In genomic region chr5:30774601-30775371, GRCm38 (mm10) we compare ENCODE assay signal across 9 mouse cellular contexts. TPM values are rescaled to one million over a fixed set of nuclear protein-coding genes. Genes with fewer than 3 reads are reported as not detected.
DNase-seq lines count a peak whose midpoint lies in the region; ATAC-seq and TF ChIP-seq lines count a peak whose summit lies in the region.
"Had no signal": no experiment of that assay in that cellular context is flagged by ENCODE, and none has a peak within 500 bp of the region (broad histone marks: within the 10 kb centered on the region; RNA-seq: fewer than 3 reads in every experiment).

No protein-coding gene starts in this region.

- peak overlapping the region; percentile 79 for H3K4me2 ChIP-seq in heart, embryonic 15.5 days
- H3K4me2 ChIP-seq in liver, embryonic 13.5 days: peak overlapping the region; percentile 52
- H3K4me2 ChIP-seq in stomach, postnatal 0 days (replicated peaks; ENCODE audit: low read depth): peak overlapping the region; percentile 45

- H3K4me3 ChIP-seq in brown adipose tissue, adult 24 weeks (ENCODE audit: insufficient read depth, low read depth, low read length): peak overlapping the region; percentile 15; the same call in 1 of the 2 replicates
- peak overlapping the region; percentile 45 for H3K4me3 ChIP-seq in forebrain, embryonic 10.5 days
- peak overlapping the region; percentile 45 for H3K4me3 ChIP-seq in heart, embryonic 15.5 days
- peak overlapping the region; percentile 27; the same call in 1 of the 2 replicates for H3K4me3 ChIP-seq in liver, embryonic 13.5 days (replicated peaks)
- H3K4me3 ChIP-seq in stomach, postnatal 0 days (ENCODE audit: low read depth, low read length): 0 out of 2 replicates have a peak overlapping the region, but pooled peaks have one; percentile 12
- H3K4me3 ChIP-seq: erythroblast, embryonic 14.5 days had no signal

- peak; percentile 53 for ATAC-seq in CD4-positive, CD25-positive, alpha-beta regulatory T cell, adult 4 months
- 0 out of 2 replicates have a peak, but pooled peaks have one; percentile 33 for ATAC-seq in heart, embryonic 15.5 days (replicated peaks; ENCODE audit: insufficient number of reproducible peaks, insufficient read depth, low FRiP score, low read depth)
- no peak for ATAC-seq in liver, embryonic 13.5 days (ENCODE audit: low read depth)
- peak; percentile 84 for ATAC-seq in stomach, postnatal 0 days (ENCODE audit: low FRiP score, low TSS enrichment)

- peaks cover 15% of the 10 kb centered on the region for H3K27me3 ChIP-seq in forebrain, embryonic 10.5 days (ENCODE audit: poor library complexity, severe bottlenecking)
- peaks cover 14% of the 10 kb centered on the region for H3K27me3 ChIP-seq in heart, embryonic 15.5 days
- peaks cover 6% of the 10 kb centered on the region for H3K27me3 ChIP-seq in liver, embryonic 13.5 days
- H3K27me3 ChIP-seq in stomach, postnatal 0 days (ENCODE audit: control insufficient read depth, insufficient read depth, low read length): no peaks in the 10 kb centered on the region

- no peak for TF ChIP-seq EP300 in stomach, postnatal 0 days (optimal IDR thresholded peaks at IDR 0.05)

- no peak overlapping the region for H3K27ac ChIP-seq in brown adipose tissue, adult 24 weeks (replicated peaks; ENCODE audit: low read depth, low read length)
- peak overlapping the region; percentile 76 for H3K27ac ChIP-seq in forebrain, embryonic 10.5 days
- H3K27ac ChIP-seq in heart, embryonic 15.5 days: no peak overlapping the region
- no peak overlapping the region for H3K27ac ChIP-seq in liver, embryonic 13.5 days
- no peak overlapping the region for H3K27ac ChIP-seq in stomach, postnatal 0 days (replicated peaks)

- H3K4me1 ChIP-seq in brown adipose tissue, adult 24 weeks (ENCODE audit: control insufficient read depth, insufficient read depth, insufficient read length, low read length): no peaks in the 10 kb centered on the region
- peaks cover 19% of the 10 kb centered on the region for H3K4me1 ChIP-seq in forebrain, embryonic 10.5 days
- 0 out of 2 replicates have a peak, but pooled peaks cover 6% of the 10 kb centered on the region for H3K4me1 ChIP-seq in heart, embryonic 15.5 days (replicated peaks)
- H3K4me1 ChIP-seq in liver, embryonic 13.5 days (replicated peaks): no peaks in the 10 kb centered on the region
- no peaks in the 10 kb centered on the region for H3K4me1 ChIP-seq in stomach, postnatal 0 days (replicated peaks; ENCODE audit: control insufficient read depth, insufficient read depth)

- WGBS in forebrain, embryonic 10.5 days: 13% methylated on average over 20 of the region's 20 CpGs
- 9% methylated on average over 20 of the region's 20 CpGs for WGBS in heart, embryonic 15.5 days
- 10% methylated on average over 20 of the region's 20 CpGs for WGBS in liver, embryonic 13.5 days (ENCODE audit: insufficient replicate concordance)
- WGBS in stomach, postnatal 0 days: 9% methylated on average over 20 of the region's 20 CpGs

- DNase-seq in forebrain, embryonic 10.5 days (ENCODE audit: extremely low spot score, low spot score): peak; percentile 79
- peak; percentile 93 to 97 for DNase-seq in kidney, postnatal 25 days
- DNase-seq in liver, embryonic 13.5 days: peak; percentile 26
- DNase-seq in neural tube, embryonic 10.5 days (ENCODE audit: extremely low spot score, low spot score): peak; percentile 78
- DNase-seq in stomach, postnatal 0 days (ENCODE audit: low spot score): peak; percentile 92

- peak; percentile 96 for TF ChIP-seq CTCF in stomach, postnatal 0 days (IDR thresholded peaks at IDR 0.05; ENCODE audit: low read depth)

- H3K9me3 ChIP-seq in forebrain, embryonic 10.5 days: no peaks in the 10 kb centered on the region
- H3K9me3 ChIP-seq in heart, embryonic 15.5 days (replicated peaks): no peaks in the 10 kb centered on the region
- H3K9me3 ChIP-seq in liver, embryonic 13.5 days (replicated peaks): no peaks in the 10 kb centered on the region
- no peaks in the 10 kb centered on the region for H3K9me3 ChIP-seq in stomach, postnatal 0 days (ENCODE audit: control insufficient read depth, low read length)

- peak overlapping the region; percentile 55 for H3K9ac ChIP-seq in heart, embryonic 15.5 days
- no peak overlapping the region for H3K9ac ChIP-seq in liver, embryonic 13.5 days
- H3K9ac ChIP-seq in stomach, postnatal 0 days (ENCODE audit: low read length): no peak overlapping the region

- H3K36me3 ChIP-seq in forebrain, embryonic 10.5 days (replicated peaks): peaks cover 37% of the 10 kb centered on the region
- no peaks in the 10 kb centered on the region for H3K36me3 ChIP-seq in heart, embryonic 15.5 days
- H3K36me3 ChIP-seq in liver, embryonic 13.5 days: no peaks in the 10 kb centered on the region
- H3K36me3 ChIP-seq in stomach, postnatal 0 days (ENCODE audit: control insufficient read depth, insufficient read depth, low read length): no peaks in the 10 kb centered on the region

RNA-seq across cellular contexts. Expression of gene Mapre3, which starts 39.7 kb away (rescaled TPM):
- 1 to 10 TPM; 3.0 to 4.1 TPM for polyA plus RNA-seq in CD4-positive, CD25-positive, alpha-beta regulatory T cell, adult 4 months (2017; shearing (Covaris generic))
- 35.6 and 69.3 TPM in 2 replicates for polyA plus RNA-seq in brown adipose tissue, adult 24 weeks (2012; ENCODE audit: insufficient read depth, insufficient read length, missing spikeins)
- 15.6 and 16.5 TPM in 2 replicates for polyA plus RNA-seq in forebrain, embryonic 10.5 days (2016; fragmentation: Nextera tagmentation; extraction: Ambion mirVana)
- 16.3 and 20.1 TPM in 2 replicates for polyA plus RNA-seq in heart, embryonic 15.5 days (2015; fragmentation: Nextera tagmentation; extraction: Ambion mirVana)
- polyA plus RNA-seq in liver, embryonic 13.5 days (2015; fragmentation: Nextera tagmentation; extraction: Ambion mirVana): 2.1 and 2.4 TPM in 2 replicates
- 14.1 and 15.5 TPM in 2 replicates for polyA plus RNA-seq in stomach, postnatal 0 days (2015; fragmentation: Nextera tagmentation; extraction: Ambion mirVana)

Comparison
In these comparisons a context has a peak if more than half of its experiments do, and no peak if none do; other contexts are left out.
1. DNase-seq: peak in every context shown above with its lines; median percentile 95 in kidney, postnatal 25 days; 92 in stomach, postnatal 0 days; 79 in forebrain, embryonic 10.5 days; 78 in neural tube, embryonic 10.5 days; 26 in liver, embryonic 13.5 days.